In the genomic region with DNA sequence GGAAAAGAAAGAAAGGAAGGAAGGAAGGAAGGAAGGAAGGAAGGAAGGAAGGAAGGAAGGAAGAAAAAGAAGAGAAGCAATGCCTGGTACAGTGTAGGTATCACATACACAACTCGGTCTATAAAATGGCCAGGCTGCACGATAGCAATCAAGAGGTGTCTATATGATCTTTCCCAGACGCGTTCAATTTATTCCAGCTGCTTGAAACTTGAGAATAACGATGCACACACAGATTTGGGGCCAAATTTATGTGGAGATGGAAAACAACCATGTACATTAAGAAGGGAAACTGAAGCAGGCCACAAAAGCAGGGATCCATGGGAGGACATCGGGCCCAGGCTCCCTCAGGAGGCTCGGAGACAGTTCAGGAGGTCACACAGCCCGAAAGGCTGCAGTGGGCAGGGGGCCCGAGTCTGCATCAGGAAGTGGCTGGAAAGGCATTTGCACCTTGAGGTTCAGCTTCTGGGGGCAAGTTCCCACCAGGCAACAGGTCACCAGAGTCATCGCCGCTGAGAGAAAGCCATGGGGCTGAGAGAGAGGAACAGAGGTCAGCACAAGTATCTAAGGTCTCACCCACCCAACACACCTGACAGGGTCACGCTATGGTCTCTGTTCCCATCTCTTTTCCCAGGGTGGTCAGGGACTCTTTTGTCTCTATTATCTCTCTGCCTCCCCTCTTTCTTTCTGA, we compare ENCODE assay signal across 10 mouse cellular contexts. TPM values are rescaled to one million over a fixed set of nuclear protein-coding genes. Genes with fewer than 3 reads are reported as not detected.
DNase-seq lines count a peak whose midpoint lies in the region; ATAC-seq lines count a peak whose summit lies in the region.
"Had no signal": no experiment of that assay in that cellular context is flagged by ENCODE, and none has a peak within 500 bp of the region (broad histone marks: within the 10 kb centered on the region; RNA-seq: fewer than 3 reads in every experiment).

No protein-coding gene starts in this region.

- no peaks in the 10 kb centered on the region for H3K9me3 ChIP-seq in heart, embryonic 13.5 days
- no peaks in the 10 kb centered on the region for H3K9me3 ChIP-seq in lung, embryonic 16.5 days (ENCODE audit: control insufficient read depth, low read length)
- H3K9me3 ChIP-seq in embryonic facial prominence, embryonic 15.5 days (replicated peaks) = no peaks in the 10 kb centered on the region
- no peaks in the 10 kb centered on the region for H3K9me3 ChIP-seq in stomach, embryonic 14.5 days (ENCODE audit: control insufficient read depth, low read depth, low read length)
- H3K9me3 ChIP-seq: megakaryocyte, embryonic 14.5 days had no signal

- H3K36me3 ChIP-seq in heart, embryonic 13.5 days = peaks cover 24% of the 10 kb centered on the region
- peaks cover 10% of the 10 kb centered on the region for H3K36me3 ChIP-seq in lung, embryonic 16.5 days (ENCODE audit: control insufficient read depth, insufficient read depth, low read length)
- peaks cover 22% of the 10 kb centered on the region for H3K36me3 ChIP-seq in embryonic facial prominence, embryonic 15.5 days
- peaks cover 8% of the 10 kb centered on the region for H3K36me3 ChIP-seq in stomach, embryonic 14.5 days (ENCODE audit: control insufficient read depth, insufficient read depth, low read length)

- peak overlapping the region; percentile 50; the same call in 1 of the 2 replicates for H3K9ac ChIP-seq in heart, embryonic 13.5 days
- H3K9ac ChIP-seq in lung, embryonic 16.5 days (ENCODE audit: low read length) = peak overlapping the region; percentile 43; the same call in 1 of the 2 replicates
- no peak overlapping the region for H3K9ac ChIP-seq in embryonic facial prominence, embryonic 15.5 days
- H3K9ac ChIP-seq in stomach, embryonic 14.5 days (replicated peaks; ENCODE audit: low read depth, low read length) = no peak overlapping the region

- intact Hi-C loops in heart, postnatal 10 days (cut with DNase I) = no loop called here

- no peaks in the 10 kb centered on the region for H3K27me3 ChIP-seq in heart, embryonic 13.5 days (replicated peaks)
- no peaks in the 10 kb centered on the region for H3K27me3 ChIP-seq in lung, embryonic 16.5 days (ENCODE audit: control insufficient read depth, insufficient read depth, low read depth, low read length)
- no peaks in the 10 kb centered on the region for H3K27me3 ChIP-seq in embryonic facial prominence, embryonic 15.5 days
- H3K27me3 ChIP-seq in stomach, embryonic 14.5 days (ENCODE audit: control insufficient read depth, insufficient read depth, low read length) = no peaks in the 10 kb centered on the region

- peak overlapping the region; percentile 90 for H3K27ac ChIP-seq in heart, embryonic 13.5 days (replicated peaks)
- H3K27ac ChIP-seq in lung, embryonic 16.5 days (ENCODE audit: low read length) = peak overlapping the region; percentile 58
- H3K27ac ChIP-seq in embryonic facial prominence, embryonic 15.5 days (replicated peaks) = peak overlapping the region; percentile 90
- H3K27ac ChIP-seq in stomach, embryonic 14.5 days (ENCODE audit: low read length) = peak overlapping the region; percentile 83

- WGBS in heart, embryonic 13.5 days = 60% methylated on average over 12 of the region's 12 CpGs
- WGBS in lung, embryonic 16.5 days = 44% methylated on average over 12 of the region's 12 CpGs
- 32% methylated on average over 12 of the region's 12 CpGs for WGBS in embryonic facial prominence, embryonic 15.5 days
- WGBS in stomach, embryonic 14.5 days = 35% methylated on average over 12 of the region's 12 CpGs

- no peak for DNase-seq in heart, postnatal 10 days
- no peak for DNase-seq in lung, adult 18-20 months
- no peak for DNase-seq in adipocyte (ENCODE audit: low spot score)
- DNase-seq in left cerebral cortex, adult 18-20 months (ENCODE audit: low spot score in 2 of 2) = no peak

- no peak overlapping the region for H3K4me2 ChIP-seq in heart, embryonic 13.5 days
- H3K4me2 ChIP-seq in lung, embryonic 16.5 days (ENCODE audit: low read depth, low read length) = 0 out of 2 replicates have a peak overlapping the region, but pooled peaks have one; percentile 17
- H3K4me2 ChIP-seq in embryonic facial prominence, embryonic 15.5 days (replicated peaks) = peak overlapping the region; percentile 23; the same call in 1 of the 2 replicates
- no peak overlapping the region for H3K4me2 ChIP-seq in stomach, embryonic 14.5 days (replicated peaks; ENCODE audit: low read depth, low read length)

- H3K4me1 ChIP-seq in heart, embryonic 13.5 days = peaks cover 28% of the 10 kb centered on the region
- peaks cover 20% of the 10 kb centered on the region for H3K4me1 ChIP-seq in lung, embryonic 16.5 days (replicated peaks; ENCODE audit: control insufficient read depth, insufficient read depth, low read length)
- H3K4me1 ChIP-seq in embryonic facial prominence, embryonic 15.5 days = peaks cover 23% of the 10 kb centered on the region
- peaks cover 7% of the 10 kb centered on the region; the same call in 1 of the 2 replicates for H3K4me1 ChIP-seq in stomach, embryonic 14.5 days (ENCODE audit: control insufficient read depth, insufficient read depth, low read length)

- no peak overlapping the region for H3K4me3 ChIP-seq in heart, embryonic 13.5 days
- H3K4me3 ChIP-seq in lung, embryonic 16.5 days (ENCODE audit: low read length) = no peak overlapping the region
- no peak overlapping the region for H3K4me3 ChIP-seq in embryonic facial prominence, embryonic 15.5 days (replicated peaks)
- H3K4me3 ChIP-seq in stomach, embryonic 14.5 days (ENCODE audit: low read depth, low read length) = no peak overlapping the region

- no peak for ATAC-seq in heart, embryonic 13.5 days (ENCODE audit: extremely low read depth, insufficient number of reproducible peaks, low FRiP score, low TSS enrichment)
- no peak for ATAC-seq in lung, embryonic 16.5 days (ENCODE audit: low read depth)
- ATAC-seq in embryonic facial prominence, embryonic 15.5 days (ENCODE audit: insufficient number of reproducible peaks, low FRiP score, low TSS enrichment, low read depth) = no peak
- no peak for ATAC-seq in stomach, embryonic 14.5 days (ENCODE audit: insufficient number of reproducible peaks, insufficient read depth, low FRiP score, low read depth)
- ATAC-seq: inflammation-experienced regulatory T-cells, adult 6 months had no signal

RNA-seq across cellular contexts. Expression of a gene that starts 1.0 kb away (rescaled TPM):
- 271 and 277 TPM in 2 replicates for polyA plus RNA-seq in heart, embryonic 13.5 days (2015; fragmentation: Nextera tagmentation; extraction: Ambion mirVana)
- 10 to 100 TPM; 76.5 to 83.4 TPM for total RNA-seq in heart, postnatal 10 days (2021)
- 308 and 326 TPM in 2 replicates for polyA plus RNA-seq in lung, embryonic 16.5 days (2015; fragmentation: Nextera tagmentation; extraction: Ambion mirVana)
- polyA plus RNA-seq in embryonic facial prominence, embryonic 15.5 days (2015; fragmentation: Nextera tagmentation; extraction: Ambion mirVana) = 520 and 531 TPM in 2 replicates
- 418 and 432 TPM in 2 replicates for polyA plus RNA-seq in stomach, embryonic 14.5 days (2014; fragmentation: Nextera tagmentation; extraction: Ambion mirVana)
- 1 to 10 TPM; 5.9 to 6.0 TPM for total RNA-seq in left cerebral cortex, adult 18-20 months (2021)

RNA-seq across cellular contexts. Expression of a gene that starts 10.7 kb away (rescaled TPM):
- 38.0 and 38.1 TPM in 2 replicates for polyA plus RNA-seq in heart, embryonic 13.5 days (2015; fragmentation: Nextera tagmentation; extraction: Ambion mirVana)
- 10 to 100 TPM; 65.4 to 69.2 TPM for total RNA-seq in heart, postnatal 10 days (2021)
- 93.7 and 97.1 TPM in 2 replicates for polyA plus RNA-seq in lung, embryonic 16.5 days (2015; fragmentation: Nextera tagmentation; extraction: Ambion mirVana)
- polyA plus RNA-seq in embryonic facial prominence, embryonic 15.5 days (2015; fragmentation: Nextera tagmentation; extraction: Ambion mirVana) = 126 and 135 TPM in 2 replicates
- polyA plus RNA-seq in stomach, embryonic 14.5 days (2014; fragmentation: Nextera tagmentation; extraction: Ambion mirVana) = 78.6 and 79.9 TPM in 2 replicates
- total RNA-seq in left cerebral cortex, adult 18-20 months (2021) = 10 to 100 TPM; 19.6 to 20.1 TPM

RNA-seq across cellular contexts. Expression of a gene that starts 30.5 kb away (rescaled TPM):
- polyA plus RNA-seq in heart, embryonic 13.5 days (2015; fragmentation: Nextera tagmentation; extraction: Ambion mirVana) = 12.5 and 13.6 TPM in 2 replicates
- total RNA-seq in heart, postnatal 10 days (2021) = 10 to 100 TPM; 10.9 to 11.3 TPM
- polyA plus RNA-seq in lung, embryonic 16.5 days (2015; fragmentation: Nextera tagmentation; extraction: Ambion mirVana) = 28.7 and 31.9 TPM in 2 replicates
- 26.0 and 26.9 TPM in 2 replicates for polyA plus RNA-seq in embryonic facial prominence, embryonic 15.5 days (2015; fragmentation: Nextera tagmentation; extraction: Ambion mirVana)
- 20.7 and 20.9 TPM in 2 replicates for polyA plus RNA-seq in stomach, embryonic 14.5 days (2014; fragmentation: Nextera tagmentation; extraction: Ambion mirVana)
- total RNA-seq in left cerebral cortex, adult 18-20 months (2021) = 1 to 10 TPM; 6.2 to 9.2 TPM

RNA-seq across cellular contexts. Expression of a gene that starts 30.7 kb away (rescaled TPM):
- polyA plus RNA-seq in heart, embryonic 13.5 days (2015; fragmentation: Nextera tagmentation; extraction: Ambion mirVana) = 46.6 and 49.6 TPM in 2 replicates
- total RNA-seq in heart, postnatal 10 days (2021) = 10 to 100 TPM; 33.9 to 35.9 TPM
- polyA plus RNA-seq in lung, embryonic 16.5 days (2015; fragmentation: Nextera tagmentation; extraction: Ambion mirVana) = 72.5 and 77.8 TPM in 2 replicates
- 68.5 and 73.6 TPM in 2 replicates for polyA plus RNA-seq in embryonic facial prominence, embryonic 15.5 days (2015; fragmentation: Nextera tagmentation; extraction: Ambion mirVana)
- polyA plus RNA-seq in stomach, embryonic 14.5 days (2014; fragmentation: Nextera tagmentation; extraction: Ambion mirVana) = 58.9 and 63.6 TPM in 2 replicates
- 10 to 100 TPM; 51.9 to 59.7 TPM for total RNA-seq in left cerebral cortex, adult 18-20 months (2021)

RNA-seq across cellular contexts. Expression of a gene that starts 31.3 kb away (rescaled TPM):
- polyA plus RNA-seq in heart, embryonic 13.5 days (2015; fragmentation: Nextera tagmentation; extraction: Ambion mirVana) = 982 and 1,095 TPM in 2 replicates
- 100 to 1,000 TPM; 752 to 773 TPM for total RNA-seq in heart, postnatal 10 days (2021)
- 1,430 and 1,443 TPM in 2 replicates for polyA plus RNA-seq in lung, embryonic 16.5 days (2015; fragmentation: Nextera tagmentation; extraction: Ambion mirVana)
- polyA plus RNA-seq in embryonic facial prominence, embryonic 15.5 days (2015; fragmentation: Nextera tagmentation; extraction: Ambion mirVana) = 1,509 and 1,523 TPM in 2 replicates
- polyA plus RNA-seq in stomach, embryonic 14.5 days (2014; fragmentation: Nextera tagmentation; extraction: Ambion mirVana) = 1,682 and 1,777 TPM in 2 replicates
- 100 to 1,000 TPM; 474 to 479 TPM for total RNA-seq in left cerebral cortex, adult 18-20 months (2021)

Comparison
In these comparisons a context has a peak if more than half of its experiments do, and no peak if none do; other contexts are left out.
1. H3K4me2 ChIP-seq: peak in lung, embryonic 16.5 days (single experiment) and embryonic facial prominence, embryonic 15.5 days (single experiment); none in heart, embryonic 13.5 days (single experiment) and stomach, embryonic 14.5 days (single experiment).
2. H3K9ac ChIP-seq: peak in heart, embryonic 13.5 days (single experiment) and lung, embryonic 16.5 days (single experiment); none in embryonic facial prominence, embryonic 15.5 days (single experiment) and stomach, embryonic 14.5 days (single experiment).
3. Peak in every context shown above with its lines, with median percentiles within 50 percentile points of each other: H3K27ac ChIP-seq.